Mouse (Mus musculus): Measurements from ENCODE around the gene Tac1. TPM values are rescaled to one million over a fixed set of nuclear protein-coding genes. Genes with fewer than 3 reads are reported as not detected.

The Tac1 gene
- not detected for polyA plus RNA-seq (2014; fragmentation: Illumina TruSeq; extraction: RNeasy Lipid Tissue Mini Kit (QIAGEN cat#74804); ENCODE audit: insufficient read depth, low read depth, low replicate concordance)

DNA sequence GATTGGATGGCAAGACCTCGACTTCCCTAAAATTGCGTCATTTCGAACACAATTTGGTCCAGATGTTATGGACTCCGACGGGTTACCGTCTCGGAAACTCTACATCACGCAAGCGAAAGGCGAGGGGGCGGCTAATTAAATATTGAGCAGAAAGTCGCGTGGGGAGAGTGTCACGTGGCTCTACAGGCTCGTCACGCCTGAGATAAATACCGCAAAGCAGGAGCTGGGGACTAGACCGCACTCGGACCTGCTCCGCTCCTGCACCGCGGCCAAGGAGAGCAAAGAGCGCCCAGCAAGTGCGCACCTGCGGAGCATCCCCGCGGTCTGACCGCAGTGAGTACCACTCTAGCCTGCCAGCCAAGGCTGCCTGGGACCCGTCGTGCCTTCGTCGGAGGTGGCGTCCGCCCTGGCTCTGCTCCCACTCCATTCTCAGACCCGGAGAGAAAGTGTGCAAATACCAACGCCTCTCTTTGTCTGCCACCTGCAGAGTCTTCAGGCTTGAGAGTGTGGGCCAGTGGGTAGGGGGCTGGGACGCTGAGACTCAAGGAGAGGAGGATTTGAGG lies at the start of gene Tac1:
TSS of gene Tac1 (plus strand) at position 51 of the 563 bp plus-strand sequence.

Other genes with a start within 250 kb of the Tac1 start
- gene Asns, start 138.4 kb downstream of the Tac1 start, polyA plus RNA-seq (2014; fragmentation: Illumina TruSeq; extraction: RNeasy Lipid Tissue Mini Kit (QIAGEN cat#74804); ENCODE audit: insufficient read depth, low read depth, low replicate concordance), result 14.3 TPM

Data from lung, adult 10 weeks (tissue).